Mouse (Mus musculus): ENCODE measurements around the gene Ucp1. TPM values are rescaled to one million over a fixed set of nuclear protein-coding genes. Genes with fewer than 3 reads are reported as not detected.
A peak's percentile ranks its signal among the peaks of the same experiment; 100 is the strongest.

Ucp1 gene
- not detected for total RNA-seq (2021)
- long read RNA-seq, experiment 1, partial matches to known transcripts: 0 of 1 reads
- long read RNA-seq, experiment 1, other reads (novel, unspliced or antisense): 0 of 1 reads
- long read RNA-seq, experiment 2: 0 reads

GRCm38 (mm10) chr8:83290176-83290575, at the start of gene Ucp1:
TSS of gene Ucp1 (plus strand) at chr8:83290352.
- no peak for TF ChIP-seq CTCF (IDR thresholded peaks at IDR 0.05)
- intact Hi-C loops (cut with DNase I): no loop called here
- Histone ChIP-seq H3K4me3 (peak within 1 kb of the TSS; percentile 30), H3K27ac (no peak within 1 kb of the TSS)
- no peak for DNase-seq

- Histone ChIP-seq H3K27ac (no peak overlapping the region), H3K4me3 (no peak overlapping the region)
- TF ChIP-seq CTCF (IDR thresholded peaks at IDR 0.05): no peak
- intact Hi-C loops (cut with DNase I): no loop called here
- DNase-seq: no peak
Measured at GRCm38 (mm10) chr8:83244151-83244550, 46.0 kb upstream of the Ucp1 start.

GRCm38 (mm10) chr8:83250858-83251257, 39.3 kb upstream of the Ucp1 start:
- Histone ChIP-seq H3K4me3 (no peak overlapping the region), H3K27ac (no peak overlapping the region)
- DNase-seq: no peak
- TF ChIP-seq CTCF (IDR thresholded peaks at IDR 0.05): no peak
- intact Hi-C loops (cut with DNase I): no loop called here

GRCm38 (mm10) chr8:83251362-83252246, 38.5 kb upstream of the Ucp1 start:
- Histone ChIP-seq H3K4me3 (no peak overlapping the region), H3K27ac (no peak overlapping the region)
- DNase-seq: no peak
- intact Hi-C loops (cut with DNase I): no loop called here
- no peak for TF ChIP-seq CTCF (IDR thresholded peaks at IDR 0.05)

- intact Hi-C loops (cut with DNase I): no loop called here
- no peak overlapping the region for H3K4me3 ChIP-seq
- no peak for DNase-seq
- TF ChIP-seq CTCF (IDR thresholded peaks at IDR 0.05): no peak
- no peak overlapping the region for H3K27ac ChIP-seq
Measured at GRCm38 (mm10) chr8:83252791-83253190, 37.4 kb upstream of the Ucp1 start.

GRCm38 (mm10) chr8:83257631-83258030, 32.5 kb upstream of the Ucp1 start:
- H3K27ac ChIP-seq: no peak overlapping the region
- no peak for TF ChIP-seq CTCF (IDR thresholded peaks at IDR 0.05)
- no peak overlapping the region for H3K4me3 ChIP-seq
- intact Hi-C loops (cut with DNase I): no loop called here
- DNase-seq: no peak

- Histone ChIP-seq H3K4me3 (no peak overlapping the region), H3K27ac (no peak overlapping the region)
- intact Hi-C loops (cut with DNase I): loop anchor here (2.0 to 5.0 kb wide), 2 partner anchors 146 to 187 kb away; no protein-coding TSS in a partner anchor
- TF ChIP-seq CTCF (IDR thresholded peaks at IDR 0.05): no peak; the same call in 1 of the 2 replicates
- peak; percentile 54 for DNase-seq
Measured at GRCm38 (mm10) chr8:83260418-83261215, 29.5 kb upstream of the Ucp1 start.

- no peak for DNase-seq
- no peak overlapping the region for H3K27ac ChIP-seq
- H3K4me3 ChIP-seq: no peak overlapping the region
- intact Hi-C loops (cut with DNase I): no loop called here
- no peak for TF ChIP-seq CTCF (IDR thresholded peaks at IDR 0.05)
Measured at GRCm38 (mm10) chr8:83271172-83271571, 19.0 kb upstream of the Ucp1 start.

- no peak for TF ChIP-seq CTCF (IDR thresholded peaks at IDR 0.05)
- H3K27ac ChIP-seq: no peak overlapping the region
- H3K4me3 ChIP-seq: 0 out of 2 replicates have a peak overlapping the region, but pooled peaks have one; percentile 21
- DNase-seq: no peak
- intact Hi-C loops (cut with DNase I): no loop called here
Measured at GRCm38 (mm10) chr8:83272464-83272863, 17.7 kb upstream of the Ucp1 start.

- DNase-seq: no peak
- no peak overlapping the region for H3K27ac ChIP-seq
- no peak overlapping the region for H3K4me3 ChIP-seq
- TF ChIP-seq CTCF (IDR thresholded peaks at IDR 0.05): no peak
- intact Hi-C loops (cut with DNase I): no loop called here
Measured at GRCm38 (mm10) chr8:83274470-83274869, 15.7 kb upstream of the Ucp1 start.

- no peak overlapping the region for H3K27ac ChIP-seq
- no peak for DNase-seq
- TF ChIP-seq CTCF (IDR thresholded peaks at IDR 0.05): no peak
- H3K4me3 ChIP-seq: no peak overlapping the region
- intact Hi-C loops (cut with DNase I): no loop called here
Measured at GRCm38 (mm10) chr8:83278431-83278830, 11.7 kb upstream of the Ucp1 start.

GRCm38 (mm10) chr8:83285391-83285790, 4.8 kb upstream of the Ucp1 start:
- no peak for DNase-seq
- intact Hi-C loops (cut with DNase I): no loop called here

GRCm38 (mm10) chr8:83297375-83297774, 7.2 kb downstream of the Ucp1 start:
- Histone ChIP-seq H3K4me3 (no peak overlapping the region), H3K27ac (no peak overlapping the region)
- no peak for TF ChIP-seq CTCF (IDR thresholded peaks at IDR 0.05)
- DNase-seq: no peak
- intact Hi-C loops (cut with DNase I): no loop called here

More at GRCm38 (mm10) chr8:83285391-83285790, 4.8 kb upstream of the Ucp1 start:
- no peak for TF ChIP-seq CTCF (IDR thresholded peaks at IDR 0.05)
- Histone ChIP-seq H3K4me3 (no peak overlapping the region), H3K27ac (no peak overlapping the region)
